Mouse (Mus musculus) liver, embryonic 13.5 days (tissue): ENCODE data around the gene Hsf4. TPM values are rescaled to one million over a fixed set of nuclear protein-coding genes. Genes with fewer than 3 reads are reported as not detected.
A peak's percentile ranks its signal among the peaks of the same experiment; 100 is the strongest.
"Not testable (repeated sequence)": the region's sequence is repeated elsewhere in the genome, so short reads cannot be mapped to it uniquely, and the experiment has no call there.

ENCODE experiments used
- ATAC-seq: fragments of 200-750 bp; cut with Nextera tagmentation; 2 replicates; pipeline ENCODE4 v1.8.0; 2017; ENCODE audit warnings: low read depth, mild to moderate bottlenecking, moderate number of reproducible peaks, moderate library complexity
- DNase-seq: peaks from one replicate; pipeline ENCODE4 v3.0.0; 2022
- H3K27ac ChIP-seq: fragments of 300-500 bp; sonication (generic); 2 replicates; pipeline ENCODE4 v1.5.1; 2015; ENCODE audit warnings: moderate library complexity, mild to moderate bottlenecking, inconsistent platforms
- H3K27me3 ChIP-seq: fragments of 300-500 bp; sonication (generic); 2 replicates; pipeline ENCODE4 v1.6.1; 2015; ENCODE audit warnings: mild to moderate bottlenecking, inconsistent platforms
- H3K36me3 ChIP-seq: fragments of 300-500 bp; sonication (generic); 2 replicates; pipeline ENCODE4 v1.6.1; 2015; ENCODE audit warnings: mild to moderate bottlenecking, inconsistent platforms
- H3K4me1 ChIP-seq: fragments of 300-500 bp; sonication (generic); replicated peaks from 2 replicates; pipeline ENCODE4 v1.6.1; 2015; ENCODE audit warnings: inconsistent platforms
- H3K4me2 ChIP-seq: fragments of 300-500 bp; sonication (generic); 2 replicates; pipeline ENCODE4 v1.6.1; 2015; ENCODE audit warnings: inconsistent platforms, mild to moderate bottlenecking, moderate library complexity
- H3K4me3 ChIP-seq: fragments of 300-500 bp; sonication (generic); replicated peaks from 2 replicates; pipeline ENCODE4 v1.5.1; 2015; ENCODE audit warnings: mild to moderate bottlenecking, inconsistent platforms
- H3K9ac ChIP-seq: fragments of 300-500 bp; sonication (generic); 2 replicates; pipeline ENCODE4 v1.6.1; 2015; ENCODE audit warnings: mild to moderate bottlenecking, inconsistent platforms
- H3K9me3 ChIP-seq: fragments of 300-500 bp; sonication (generic); replicated peaks from 2 replicates; pipeline ENCODE4 v1.6.1; 2016; ENCODE audit warnings: inconsistent platforms
- WGBS: fragments of 180-500 bp; shearing (Covaris S2); methylation state at CpG from one replicate; pipeline ENCODE4 v1.1.7; 2015; ENCODE audit not compliant: insufficient replicate concordance; 5-methylcytosine and 5-hydroxymethylcytosine counted together
- polyA plus RNA-seq: library from polyadenylated mRNA; unstranded; fragments of >200 nt; fragmentation: Nextera tagmentation; extraction: Ambion mirVana; gene quantifications from 2 replicates; pipeline ENCODE4 v1.2.1, GENCODE M21; 2015

The Hsf4 gene
- polyA plus RNA-seq, 1 experiment from 2014 or later = 0.10 TPM

- ATAC-seq = no peak
- peaks cover 50% of the 10 kb centered on the region for H3K27me3 ChIP-seq
- WGBS = 86% methylated on average over 5 of the region's 5 CpGs
- no peaks in the 10 kb centered on the region for H3K36me3 ChIP-seq
- no peak for DNase-seq
- H3K9ac ChIP-seq = no peak overlapping the region
- peaks cover 34% of the 10 kb centered on the region for H3K4me1 ChIP-seq
- no peak overlapping the region for H3K4me3 ChIP-seq
- no peak overlapping the region for H3K4me2 ChIP-seq
- no peak overlapping the region for H3K27ac ChIP-seq
- H3K9me3 ChIP-seq = no peaks in the 10 kb centered on the region
Observed at GRCm38 (mm10) chr8:105288231-105288630, 18.6 kb downstream of the Hsf4 start.

DNA sequence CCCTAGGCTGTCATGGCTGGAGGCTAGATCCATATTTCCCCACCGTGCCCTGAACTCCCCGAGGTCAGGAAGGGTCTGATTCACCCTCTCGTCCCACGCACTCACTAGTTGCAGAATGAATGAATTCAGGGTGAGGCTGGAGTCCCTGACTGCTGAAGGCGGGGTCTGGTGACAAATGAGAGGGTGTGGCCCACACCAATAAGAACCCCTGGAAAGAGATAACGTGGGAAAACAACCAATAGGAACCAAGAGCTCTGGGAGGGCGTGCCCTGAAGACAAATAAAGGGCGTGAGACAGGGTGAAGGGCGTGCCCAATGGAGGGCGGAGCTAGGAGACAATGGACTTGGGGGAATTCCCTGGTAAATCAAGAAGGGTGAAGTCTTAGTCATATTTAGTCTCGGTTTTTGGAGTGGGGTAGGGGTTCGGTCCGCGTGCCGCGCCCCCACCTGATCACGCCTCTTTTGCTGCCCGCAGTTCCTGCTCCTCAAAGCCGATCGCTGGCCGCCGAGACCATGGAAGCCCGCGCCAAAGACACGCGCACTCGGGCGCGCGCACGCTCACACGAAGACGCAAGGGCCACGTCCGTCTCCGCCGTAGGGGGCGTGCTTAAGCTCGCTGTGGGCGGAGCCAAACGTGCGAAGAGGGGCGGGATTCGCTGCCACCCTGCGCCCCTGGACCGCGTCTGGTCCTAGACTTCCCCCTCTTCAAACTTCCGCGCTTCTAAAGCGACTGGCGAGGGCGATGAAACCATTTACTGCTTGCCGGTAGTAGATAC, 19.5 kb downstream of the Hsf4 start:
- ATAC-seq = peak; percentile 82
- Histone ChIP-seq H3K4me1 (peaks cover 29% of the 10 kb centered on the region), H3K4me3 (peak overlapping the region; percentile 61), H3K36me3 (no peaks in the 10 kb centered on the region), H3K9me3 (no peaks in the 10 kb centered on the region), H3K27me3 (peaks cover 46% of the 10 kb centered on the region), H3K9ac (peak overlapping the region; percentile 55), H3K4me2 (peak overlapping the region; percentile 87), H3K27ac (peak overlapping the region; percentile 59; the same call in 1 of the 2 replicates)
- 1% methylated on average over 53 of the region's 53 CpGs for WGBS
- peak; percentile 82 for DNase-seq

- Histone ChIP-seq H3K9me3 (no peaks in the 10 kb centered on the region), H3K4me3 (peak within 1 kb of the TSS; percentile 61), H3K36me3 (no peaks in the 10 kb centered on the region), H3K9ac (peak within 1 kb of the TSS; percentile 55), H3K4me2 (peak within 1 kb of the TSS; percentile 87), H3K27ac (peak within 1 kb of the TSS; percentile 59; the same call in 1 of the 2 replicates), H3K27me3 (peaks cover 40% of the 10 kb centered on the region), H3K4me1 (peaks cover 29% of the 10 kb centered on the region)
- 4% methylated on average over 43 of the region's 43 CpGs for WGBS
- peak; percentile 16 for ATAC-seq
- no peak for DNase-seq
Observed at GRCm38 (mm10) chr8:105289805-105290460, 20.3 kb downstream of the Hsf4 start, which contains the start of gene 4931428F04Rik. TSS of gene 4931428F04Rik (minus strand) at chr8:105289864.

GRCm38 (mm10) chr8:105290554-105291314, 21.1 kb downstream of the Hsf4 start:
- peak; percentile 81 for DNase-seq
- no peak for ATAC-seq
- no peaks in the 10 kb centered on the region for H3K36me3 ChIP-seq
- H3K4me1 ChIP-seq = peaks cover 32% of the 10 kb centered on the region
- no peak overlapping the region for H3K9ac ChIP-seq
- H3K4me2 ChIP-seq = peak overlapping the region; percentile 87
- H3K27me3 ChIP-seq = peaks cover 32% of the 10 kb centered on the region
- H3K9me3 ChIP-seq = no peaks in the 10 kb centered on the region
- peak overlapping the region; percentile 61; the same call in 1 of the 2 replicates for H3K4me3 ChIP-seq
- 17% methylated on average over 31 of the region's 31 CpGs for WGBS
- no peak overlapping the region for H3K27ac ChIP-seq

- not testable (repeated sequence) for H3K27ac ChIP-seq, H3K9ac ChIP-seq, H3K4me3 ChIP-seq, H3K36me3 ChIP-seq, ATAC-seq, H3K4me2 ChIP-seq, DNase-seq, H3K9me3 ChIP-seq
- H3K27me3 ChIP-seq = peaks cover 28% of the 10 kb centered on the region
- peaks cover 38% of the 10 kb centered on the region for H3K4me1 ChIP-seq
- 73% methylated on average over 8 of the region's 8 CpGs for WGBS
Observed at GRCm38 (mm10) chr8:105291364-105291763, 21.8 kb downstream of the Hsf4 start.

DNA sequence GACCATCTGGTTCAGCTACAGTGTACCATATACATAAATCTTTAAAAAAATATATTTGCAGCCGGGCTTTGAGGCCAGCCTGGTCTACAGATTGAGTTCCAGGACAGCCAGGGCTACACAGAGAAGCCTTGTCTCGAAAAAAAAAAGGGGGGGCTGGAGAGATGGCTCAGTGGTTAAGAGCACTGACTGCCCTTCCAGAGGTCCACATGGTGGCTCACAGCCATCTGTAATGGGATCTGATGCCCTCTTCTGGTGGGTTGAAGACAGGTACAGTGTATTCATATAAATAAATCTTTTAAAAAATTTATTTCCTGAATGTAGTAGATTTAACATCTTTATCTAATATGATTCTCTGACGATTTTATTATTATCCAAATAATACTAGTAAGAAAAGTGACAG, 22.2 kb downstream of the Hsf4 start:
- not testable (repeated sequence) for DNase-seq, H3K9me3 ChIP-seq, H3K4me3 ChIP-seq, ATAC-seq, H3K9ac ChIP-seq, H3K36me3 ChIP-seq, H3K27ac ChIP-seq, H3K4me2 ChIP-seq
- WGBS = 38% methylated on average over 3 of the region's 3 CpGs
- H3K4me1 ChIP-seq = peaks cover 43% of the 10 kb centered on the region
- H3K27me3 ChIP-seq = peaks cover 23% of the 10 kb centered on the region

DNA sequence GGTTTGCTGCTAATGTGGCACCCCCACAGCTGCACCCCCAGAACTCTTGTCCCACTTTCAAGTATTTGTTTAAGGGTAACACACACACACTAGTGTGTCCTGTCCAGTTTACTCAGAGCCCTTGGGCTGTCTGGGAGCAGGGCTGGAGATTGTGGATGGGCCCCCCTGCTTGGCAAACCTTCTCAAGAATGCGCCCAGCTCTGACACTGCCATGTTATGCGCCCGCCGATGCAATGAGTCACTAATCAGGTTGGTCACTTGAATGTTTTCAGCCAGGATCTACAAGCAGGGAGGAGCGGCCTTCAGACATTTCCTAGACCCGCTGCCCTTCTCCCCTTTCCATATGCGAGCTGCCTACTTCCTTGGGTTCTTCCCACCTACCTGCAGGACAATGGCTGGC, 22.9 kb downstream of the Hsf4 start:
- Histone ChIP-seq H3K4me3 (no peak overlapping the region), H3K4me1 (peaks cover 47% of the 10 kb centered on the region), H3K36me3 (no peaks in the 10 kb centered on the region), H3K4me2 (no peak overlapping the region), H3K9me3 (no peaks in the 10 kb centered on the region), H3K9ac (no peak overlapping the region), H3K27ac (no peak overlapping the region), H3K27me3 (peaks cover 23% of the 10 kb centered on the region)
- DNase-seq (no peak), ATAC-seq (no peak)
- 74% methylated on average over 7 of the region's 7 CpGs for WGBS

GRCm38 (mm10) chr8:105293405-105293804, 23.8 kb downstream of the Hsf4 start:
- Histone ChIP-seq H3K36me3 (peaks cover under 1% of the 10 kb centered on the region), H3K9ac (no peak overlapping the region), H3K4me3 (no peak overlapping the region), H3K4me2 (no peak overlapping the region), H3K9me3 (no peaks in the 10 kb centered on the region), H3K27ac (no peak overlapping the region), H3K4me1 (peaks cover 46% of the 10 kb centered on the region), H3K27me3 (peaks cover 20% of the 10 kb centered on the region)
- DNase-seq = no peak
- WGBS = 78% methylated on average over 19 of the region's 19 CpGs
- ATAC-seq = no peak

GRCm38 (mm10) chr8:105294776-105295175, 25.2 kb downstream of the Hsf4 start:
- peak overlapping the region; percentile 95 for H3K4me2 ChIP-seq
- peaks cover 44% of the 10 kb centered on the region for H3K4me1 ChIP-seq
- 71% methylated on average over 9 of the region's 9 CpGs for WGBS

GRCm38 (mm10) chr8:105295256-105295655, 25.7 kb downstream of the Hsf4 start:
- peak overlapping the region; percentile 33; the same call in 1 of the 2 replicates for H3K4me3 ChIP-seq
- H3K27me3 ChIP-seq = peaks cover 9% of the 10 kb centered on the region
- H3K4me2 ChIP-seq = peak overlapping the region; percentile 95
- H3K9ac ChIP-seq = no peak overlapping the region
- peaks cover 17% of the 10 kb centered on the region for H3K36me3 ChIP-seq
- ATAC-seq (no peak), DNase-seq (no peak)
- 0 out of 2 replicates have a peak overlapping the region, but pooled peaks have one; percentile 97 for H3K27ac ChIP-seq
- H3K4me1 ChIP-seq = peaks cover 44% of the 10 kb centered on the region
- no peaks in the 10 kb centered on the region for H3K9me3 ChIP-seq
- 55% methylated on average over 11 of the region's 11 CpGs for WGBS

More at GRCm38 (mm10) chr8:105294776-105295175, 25.2 kb downstream of the Hsf4 start:
- no peak overlapping the region for H3K9ac ChIP-seq
- H3K27me3 ChIP-seq = peaks cover 14% of the 10 kb centered on the region
- H3K27ac ChIP-seq = no peak overlapping the region
- peaks cover 12% of the 10 kb centered on the region for H3K36me3 ChIP-seq
- no peaks in the 10 kb centered on the region for H3K9me3 ChIP-seq
- peak overlapping the region; percentile 33; the same call in 1 of the 2 replicates for H3K4me3 ChIP-seq
- ATAC-seq (no peak), DNase-seq (no peak)
